Mouse (Mus musculus): ENCODE measurements around the gene Clec4d.

GRCm38 (mm10) chr6:123258946-123259345, 3.0 kb upstream of the Clec4d start:
- no peak for TF ChIP-seq CTCF (IDR thresholded peaks at IDR 0.05; ENCODE audit: low read depth, low read length)
- no peak for TF ChIP-seq GATA1 (IDR thresholded peaks at IDR 0.05; ENCODE audit: borderline replicate concordance, low read length)
- no peak for TF ChIP-seq TAL1 (conservative IDR thresholded peaks at IDR 0.05; ENCODE audit: low read depth, low read length)
- TF ChIP-seq POLR2AphosphoS5 (IDR thresholded peaks at IDR 0.05; ENCODE audit: insufficient replicate concordance, low read depth, low read length): no peak
